Mouse (Mus musculus): ENCODE data around the gene Borcs6.

Borcs6 gene

DNA sequence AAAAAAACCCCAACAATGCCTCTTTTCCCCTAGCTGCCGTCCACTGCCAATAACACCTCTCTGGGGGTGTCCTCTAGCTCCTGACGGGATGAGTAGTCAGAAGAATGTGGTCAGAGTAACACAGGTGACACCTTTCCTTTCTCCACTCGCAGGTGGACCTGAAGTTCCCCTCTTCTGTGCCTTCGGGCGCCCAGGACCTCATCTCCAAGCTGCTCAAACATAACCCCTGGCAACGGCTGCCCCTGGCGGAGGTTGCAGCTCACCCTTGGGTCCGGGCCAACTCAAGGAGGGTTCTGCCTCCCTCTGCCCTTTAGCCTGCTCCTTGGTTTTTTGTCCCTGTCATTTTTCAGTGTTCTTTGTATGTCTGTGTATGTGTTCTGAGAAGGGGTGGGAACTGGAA lies 8.8 kb upstream of the Borcs6 start:
- no peak for DNase-seq

GRCm38 (mm10) chr11:69051771-69052170 lies 7.7 kb upstream of the Borcs6 start:
- no peak for DNase-seq

DNA sequence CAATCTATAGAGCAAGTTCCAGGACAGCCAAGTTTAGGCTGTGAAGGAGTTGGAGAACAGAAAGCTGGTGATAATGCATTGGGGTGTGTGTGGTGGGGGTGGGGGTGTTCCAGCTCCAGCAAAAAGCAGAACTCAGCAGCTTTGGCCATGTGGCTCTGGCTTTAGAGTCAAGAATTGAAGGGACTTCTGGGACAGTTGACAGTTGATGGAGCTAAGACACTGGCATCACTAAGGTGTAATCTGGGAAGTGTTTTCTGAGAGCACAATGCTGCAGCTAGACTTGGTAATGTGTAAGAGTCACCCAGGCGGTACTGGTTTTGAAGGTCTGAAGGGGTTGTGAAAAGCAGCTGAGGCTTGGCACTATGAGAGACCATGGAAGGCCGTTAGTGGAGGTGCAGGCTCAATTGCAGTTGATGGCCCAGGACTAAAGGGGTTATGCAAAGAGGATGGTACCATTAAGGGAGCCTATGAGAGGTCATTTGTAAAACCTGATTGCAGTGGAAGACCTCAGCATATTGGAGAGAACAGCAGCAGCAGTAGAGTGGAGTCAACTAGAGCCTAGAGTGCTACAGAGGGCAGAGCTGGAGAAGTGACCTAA lies 6.6 kb upstream of the Borcs6 start:
- DNase-seq: no peak

GRCm38 (mm10) chr11:69053848-69054247 lies 5.7 kb upstream of the Borcs6 start:
- no peak for DNase-seq

GRCm38 (mm10) chr11:69058265-69058664 lies 1.3 kb upstream of the Borcs6 start:
- no peak for DNase-seq

DNA sequence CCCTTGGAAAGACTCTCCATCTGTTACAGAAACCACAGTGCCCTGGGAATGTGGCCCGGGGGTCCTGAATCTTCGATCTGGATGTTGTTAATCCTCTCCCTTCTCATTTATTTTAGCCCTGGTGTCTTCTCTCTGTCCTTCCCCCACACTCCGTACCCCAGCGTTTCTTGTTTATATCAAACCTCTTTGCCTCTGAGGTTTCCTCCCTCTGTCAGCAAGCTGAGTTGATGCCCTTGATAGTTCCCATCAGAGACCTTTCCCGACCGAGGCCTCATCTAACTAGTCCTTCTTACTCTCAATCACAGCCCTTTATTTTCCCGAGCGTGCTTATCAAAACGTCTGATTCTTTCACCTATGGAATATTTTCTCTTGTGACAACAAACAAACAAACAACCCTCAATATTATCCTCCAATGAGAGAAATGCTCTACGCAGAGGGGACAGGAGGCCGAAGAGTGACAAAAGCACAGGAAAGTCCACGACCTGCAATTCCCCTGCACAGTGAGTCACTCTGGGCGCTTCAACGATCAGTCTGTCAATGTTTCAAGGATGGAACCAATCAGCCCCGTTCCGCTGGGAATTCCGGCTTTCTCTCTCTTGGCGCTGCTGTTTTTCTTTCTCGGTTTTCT lies 674 bp upstream of the Borcs6 start:
- no peak for DNase-seq

DNA sequence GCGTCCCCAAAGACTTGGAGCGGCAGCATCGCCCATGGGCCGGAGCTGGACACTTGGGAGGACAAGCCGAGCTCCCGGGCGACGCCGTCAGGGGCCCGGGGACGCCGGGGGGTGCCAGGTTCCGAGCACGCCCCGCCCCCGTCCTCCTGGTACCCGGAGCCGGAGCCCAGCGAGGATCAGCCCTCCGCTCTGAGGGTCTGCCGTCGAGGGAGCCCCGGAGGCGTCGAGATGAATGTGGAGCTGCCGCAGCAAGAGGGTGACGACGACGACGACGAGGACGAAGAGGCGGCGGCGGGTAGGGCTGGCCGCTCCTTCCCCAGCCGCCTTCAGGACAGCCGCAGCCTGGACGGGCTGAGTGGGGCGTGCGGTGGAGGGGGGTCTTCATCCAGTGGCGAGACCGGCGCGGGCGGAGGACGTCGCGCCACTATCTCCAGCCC lies 476 bp downstream of the Borcs6 start:
- peak; percentile 58 for DNase-seq

GRCm38 (mm10) chr11:69060448-69061254 lies 1.1 kb downstream of the Borcs6 start:
- peak; percentile 57 for DNase-seq

DNA sequence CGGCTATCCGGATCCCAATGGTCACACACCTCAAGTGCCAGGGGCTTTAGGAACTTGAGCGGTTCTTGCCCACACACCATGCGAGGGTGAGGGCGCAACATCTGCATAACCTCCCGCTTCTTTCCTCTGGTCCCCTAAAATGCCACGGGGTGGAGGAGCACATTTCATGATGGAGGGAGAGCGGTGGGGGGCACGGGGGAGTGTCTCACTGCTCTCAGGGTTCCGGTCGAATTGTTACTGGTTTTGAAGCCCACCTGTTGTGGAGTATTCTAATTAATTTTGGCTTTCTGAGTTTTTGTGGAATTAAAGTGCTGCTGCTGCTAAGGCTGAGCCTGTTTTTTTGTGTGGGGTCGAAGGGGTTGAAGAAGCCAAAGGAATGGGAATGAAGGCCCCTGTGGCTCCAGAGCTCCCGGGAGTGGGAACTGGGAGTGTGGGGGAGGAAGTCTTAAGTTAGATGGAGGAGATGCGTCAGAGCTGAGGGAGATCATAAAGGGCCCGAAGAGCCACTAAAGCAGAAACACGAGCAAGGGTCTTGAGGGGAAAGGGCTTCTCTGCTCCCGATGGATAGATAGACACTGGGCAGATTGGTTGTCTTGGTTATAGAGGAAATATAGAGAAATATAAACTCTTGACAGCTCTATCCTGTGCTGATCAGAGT lies 1.9 kb downstream of the Borcs6 start:
- peak; percentile 33 for DNase-seq

GRCm38 (mm10) chr11:69062194-69062760 lies 2.8 kb downstream of the Borcs6 start:
- peak; percentile 85 for DNase-seq

DNA sequence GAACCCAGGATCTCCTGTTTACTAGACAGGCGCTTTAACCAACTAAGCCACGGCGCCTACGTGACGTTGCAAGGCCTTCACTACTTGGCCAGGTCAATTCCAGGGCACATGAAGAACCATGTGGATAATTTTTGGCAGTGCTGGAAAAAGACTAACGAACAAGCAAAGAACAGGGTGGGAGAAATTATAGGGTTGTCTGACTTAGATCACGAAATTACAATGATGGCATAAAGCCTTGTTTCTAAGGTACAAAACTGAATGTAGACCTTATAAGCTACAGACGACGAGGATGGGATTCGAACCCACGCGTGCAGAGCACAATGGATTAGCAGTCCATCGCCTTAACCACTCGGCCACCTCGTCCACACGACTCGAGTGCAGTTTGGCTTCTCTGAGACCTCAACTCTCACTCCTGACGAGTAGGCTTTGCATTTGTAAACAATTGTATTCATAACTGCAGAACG lies 3.3 kb downstream of the Borcs6 start:
- peak; percentile 95 for DNase-seq

GRCm38 (mm10) chr11:69063413-69064201 lies 4.1 kb downstream of the Borcs6 start:
- DNase-seq: peak; percentile 90

DNA sequence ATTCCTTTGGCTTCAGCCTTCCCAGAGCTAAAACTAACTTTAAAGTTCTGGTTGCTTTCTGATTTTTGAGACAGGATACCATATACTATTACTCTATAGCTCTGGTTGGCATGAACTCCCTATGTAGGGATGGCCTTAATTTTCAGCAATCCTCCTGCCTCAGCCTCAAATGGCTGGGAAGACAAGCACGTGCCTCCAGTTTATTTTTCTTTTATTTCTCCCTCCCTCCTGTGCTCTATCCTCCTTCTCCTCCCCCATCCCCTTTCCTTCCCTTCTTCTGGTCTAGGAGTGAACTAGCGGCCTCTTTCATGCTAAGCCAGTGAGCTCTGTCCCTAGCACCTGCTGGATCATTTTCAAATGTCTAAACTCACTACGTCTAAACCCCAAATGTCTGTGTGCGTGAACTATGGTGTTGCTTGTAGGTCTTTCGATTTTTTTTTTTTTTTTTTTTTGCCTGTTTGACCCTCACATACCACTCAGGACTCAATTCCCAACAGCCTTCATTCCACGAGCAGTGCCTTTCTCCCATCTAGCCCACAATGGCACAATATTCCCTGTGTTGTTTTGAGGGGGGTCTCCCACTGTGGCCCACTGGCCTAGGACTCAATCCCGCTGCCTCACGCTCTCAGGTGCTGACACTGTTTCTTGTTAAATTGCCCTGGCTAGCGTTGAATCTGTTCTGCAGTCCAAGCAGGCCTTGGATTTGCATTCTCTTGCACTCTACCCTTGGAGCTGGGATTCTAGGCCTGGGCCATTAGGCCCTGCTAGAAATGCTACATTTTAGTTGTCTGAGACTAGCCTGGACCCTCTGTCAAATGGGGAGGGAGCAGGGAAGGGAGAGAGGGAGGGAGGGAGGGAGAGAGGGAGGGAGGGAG lies 5.0 kb downstream of the Borcs6 start:
- no peak for DNase-seq

GRCm38 (mm10) chr11:69065394-69065925 lies 5.9 kb downstream of the Borcs6 start:
- DNase-seq: no peak

DNA sequence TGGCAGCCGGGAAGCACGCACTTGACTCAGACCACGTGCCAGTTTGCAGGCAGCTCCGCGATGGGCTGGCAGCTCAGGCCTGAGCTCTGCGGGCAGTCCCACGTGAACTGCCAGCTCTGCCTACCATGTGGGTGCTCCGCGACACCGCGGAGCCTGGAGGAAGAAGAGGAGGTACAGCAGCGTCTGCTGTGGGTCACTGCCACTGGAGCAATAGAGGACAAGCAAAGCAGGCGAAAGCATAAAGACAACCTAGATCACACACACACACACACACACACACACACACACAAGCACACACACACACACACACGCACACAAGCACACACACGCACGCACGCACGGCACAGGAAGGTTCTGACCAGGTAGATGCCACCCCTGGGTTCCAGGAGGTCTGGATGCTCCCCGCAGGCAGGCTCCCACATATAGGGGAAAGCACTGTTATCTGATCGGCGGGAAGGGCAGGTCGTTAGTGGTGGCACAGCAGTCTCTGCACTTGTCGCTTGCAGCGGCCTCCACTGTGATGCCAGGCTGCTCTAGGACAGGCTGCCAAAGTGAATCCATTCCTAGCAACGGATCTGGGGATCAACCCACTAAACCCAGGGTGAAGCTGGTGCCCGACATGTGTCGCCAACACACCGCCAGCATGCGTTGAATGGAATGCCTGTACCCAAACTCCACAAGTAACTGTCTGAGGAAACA lies 6.8 kb downstream of the Borcs6 start:
- DNase-seq: peak; percentile 77

- peak; percentile 92 for DNase-seq
These were observed 7.4 kb downstream of the Borcs6 start for GRCm38 (mm10) chr11:69066956-69067355.

DNA sequence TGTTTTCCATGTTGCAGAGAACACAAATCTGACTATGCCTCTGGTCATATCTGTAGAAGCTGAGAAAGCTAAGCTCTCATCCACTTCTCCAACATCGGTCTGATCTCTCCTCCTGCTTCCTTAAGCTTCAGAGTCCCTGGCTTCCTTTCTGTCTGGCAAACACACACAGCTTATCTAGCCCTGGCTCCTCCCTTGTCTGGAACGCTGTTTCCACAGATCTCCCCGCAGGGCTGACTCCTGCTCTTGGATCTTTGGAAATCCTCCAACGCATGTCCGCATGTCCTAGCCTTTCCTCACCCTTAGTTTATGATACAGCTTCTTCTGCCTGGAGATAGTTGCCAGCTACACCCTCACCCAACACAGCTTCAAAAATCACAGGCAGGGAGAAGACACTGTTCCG lies 8.1 kb downstream of the Borcs6 start:
- DNase-seq: peak; percentile 28

GRCm38 (mm10) chr11:69070093-69070492 lies 10.6 kb downstream of the Borcs6 start:
- peak; percentile 35 for DNase-seq

GRCm38 (mm10) chr11:69070590-69071222 lies 11.2 kb downstream of the Borcs6 start, which contains the start of gene Tmem107:
TSS of gene Tmem107 (plus strand) at chr11:69070806.
- peak; percentile 96 for DNase-seq

Measured in liver (tissue).